Mouse (Mus musculus): ENCODE results near the gene Smarca2.

GRCm38 (mm10) chr19:26746709-26747467 is 142.0 kb downstream of the Smarca2 start:
- TF ChIP-seq POLR2A (IDR thresholded peaks at IDR 0.05; ENCODE audit: low read depth, low read length), result no peak
- no peak for TF ChIP-seq CTCF (IDR thresholded peaks at IDR 0.05; ENCODE audit: extremely low read depth, insufficient read depth, insufficient read length, insufficient replicate concordance)

Measured in spleen, adult 2 months (tissue).